Mouse (Mus musculus) erythroblast, embryonic 14.5 days (primary cell): ENCODE results near the gene Btn1a1. TPM values are rescaled to one million over a fixed set of nuclear protein-coding genes. Genes with fewer than 3 reads are reported as not detected.

Source experiments
- H3K27me3 ChIP-seq: 2 replicates; pipeline ENCODE4 v1.6.1; 2012; ENCODE audit warnings: inconsistent platforms; ENCODE audit not compliant: control insufficient read depth
- H3K36me3 ChIP-seq: 2 replicates; pipeline ENCODE4 v1.6.1; 2012; ENCODE audit warnings: mild to moderate bottlenecking, inconsistent platforms; ENCODE audit not compliant: control insufficient read depth
- H3K4me1 ChIP-seq: 2 replicates; pipeline ENCODE4 v1.6.1; 2012; ENCODE audit warnings: inconsistent platforms; ENCODE audit not compliant: control insufficient read depth
- H3K4me3 ChIP-seq: replicated peaks from 2 replicates; pipeline ENCODE3; 2012; ENCODE audit warnings: moderate library complexity, mild to moderate bottlenecking, inconsistent platforms
- H3K9me3 ChIP-seq: 2 replicates; pipeline ENCODE4 v1.6.1; 2012; ENCODE audit warnings: low read length, inconsistent platforms, mixed read lengths; ENCODE audit not compliant: control insufficient read depth
- GATA1 ChIP-seq: IDR thresholded peaks from 2 replicates; pipeline ENCODE4 v1.6.1; 2012; ENCODE audit warnings: low read length, inconsistent platforms, mixed read lengths
- TAL1 ChIP-seq: IDR thresholded peaks from 3 replicates; pipeline ENCODE4 v1.6.1; 2012; ENCODE audit warnings: low read length, inconsistent platforms, mixed read lengths
- polyA plus RNA-seq: library from polyadenylated mRNA; stranded (reverse); fragments of >175 nt; gene quantifications from 2 replicates; pipeline ENCODE4 v1.2.3, GENCODE M21; 2012

Btn1a1 gene
- polyA plus RNA-seq, 1 experiment, result 0.15 TPM

- H3K36me3 ChIP-seq, result no peaks in the 10 kb centered on the region
- H3K9me3 ChIP-seq, result no peaks in the 10 kb centered on the region
- H3K27me3 ChIP-seq, result no peaks in the 10 kb centered on the region
- no peak for TF ChIP-seq TAL1
- TF ChIP-seq GATA1, result no peak
- peak overlapping the region; percentile 67 for H3K4me3 ChIP-seq
- peaks cover 67% of the 10 kb centered on the region for H3K4me1 ChIP-seq
Measured at GRCm38 (mm10) chr13:23448758-23449157, 16.9 kb downstream of the Btn1a1 start.

GRCm38 (mm10) chr13:23446498-23446952 is 19.2 kb downstream of the Btn1a1 start:
- Histone ChIP-seq H3K4me3 (peak overlapping the region; percentile 94), H3K36me3 (no peaks in the 10 kb centered on the region), H3K9me3 (no peaks in the 10 kb centered on the region), H3K27me3 (no peaks in the 10 kb centered on the region), H3K4me1 (peaks cover 73% of the 10 kb centered on the region)
- TF ChIP-seq GATA1, result no peak
- TF ChIP-seq TAL1, result no peak

- Histone ChIP-seq H3K4me1 (peaks cover 70% of the 10 kb centered on the region), H3K36me3 (no peaks in the 10 kb centered on the region), H3K27me3 (no peaks in the 10 kb centered on the region), H3K4me3 (peak overlapping the region; percentile 94), H3K9me3 (no peaks in the 10 kb centered on the region)
- TF ChIP-seq GATA1 (no peak), TAL1 (no peak)
Measured at GRCm38 (mm10) chr13:23445561-23446320, 20.0 kb downstream of the Btn1a1 start.

- TF ChIP-seq GATA1 (no peak), TAL1 (no peak)
- H3K36me3 ChIP-seq, result no peaks in the 10 kb centered on the region
- H3K27me3 ChIP-seq, result no peaks in the 10 kb centered on the region
- H3K4me3 ChIP-seq, result peak overlapping the region; percentile 94
- no peaks in the 10 kb centered on the region for H3K9me3 ChIP-seq
- H3K4me1 ChIP-seq, result peaks cover 65% of the 10 kb centered on the region
Measured at GRCm38 (mm10) chr13:23445156-23445555, 20.5 kb downstream of the Btn1a1 start.

GRCm38 (mm10) chr13:23444451-23444850 is 21.2 kb downstream of the Btn1a1 start:
- Histone ChIP-seq H3K9me3 (no peaks in the 10 kb centered on the region), H3K4me1 (peaks cover 69% of the 10 kb centered on the region), H3K4me3 (peak overlapping the region; percentile 94), H3K27me3 (no peaks in the 10 kb centered on the region), H3K36me3 (no peaks in the 10 kb centered on the region)
- TF ChIP-seq GATA1 (no peak), TAL1 (no peak)

- TF ChIP-seq TAL1 (no peak), GATA1 (no peak)
Measured at GRCm38 (mm10) chr13:23439901-23440300, 25.8 kb downstream of the Btn1a1 start.

GRCm38 (mm10) chr13:23438521-23438920 is 27.2 kb downstream of the Btn1a1 start:
- TF ChIP-seq TAL1 (no peak), GATA1 (no peak)
- Histone ChIP-seq H3K9me3 (no peaks in the 10 kb centered on the region), H3K4me3 (peak overlapping the region; percentile 78), H3K27me3 (no peaks in the 10 kb centered on the region), H3K36me3 (no peaks in the 10 kb centered on the region), H3K4me1 (peaks cover 66% of the 10 kb centered on the region)

More at GRCm38 (mm10) chr13:23439901-23440300, 25.8 kb downstream of the Btn1a1 start:
- Histone ChIP-seq H3K9me3 (no peaks in the 10 kb centered on the region), H3K4me3 (no peak overlapping the region), H3K36me3 (no peaks in the 10 kb centered on the region), H3K4me1 (peaks cover 67% of the 10 kb centered on the region), H3K27me3 (no peaks in the 10 kb centered on the region)

GRCm38 (mm10) chr13:23437908-23438307 is 27.8 kb downstream of the Btn1a1 start:
- H3K27me3 ChIP-seq, result no peaks in the 10 kb centered on the region
- H3K36me3 ChIP-seq, result no peaks in the 10 kb centered on the region
- H3K4me1 ChIP-seq, result peaks cover 65% of the 10 kb centered on the region
- no peaks in the 10 kb centered on the region for H3K9me3 ChIP-seq
- TF ChIP-seq GATA1, result no peak
- TF ChIP-seq TAL1, result no peak
- H3K4me3 ChIP-seq, result peak overlapping the region; percentile 78

GRCm38 (mm10) chr13:23436861-23437822 is 28.6 kb downstream of the Btn1a1 start:
- Histone ChIP-seq H3K4me3 (peak overlapping the region; percentile 78), H3K36me3 (no peaks in the 10 kb centered on the region), H3K27me3 (no peaks in the 10 kb centered on the region), H3K9me3 (no peaks in the 10 kb centered on the region), H3K4me1 (peaks cover 69% of the 10 kb centered on the region)
- no peak for TF ChIP-seq GATA1
- TF ChIP-seq TAL1, result no peak
